Mouse (Mus musculus) thymus, adult 2 months (tissue): ENCODE data around the gene Gm10382. TPM values are rescaled to one million over a fixed set of nuclear protein-coding genes. Genes with fewer than 3 reads are reported as not detected.
A peak's percentile ranks its signal among the peaks of the same experiment; 100 is the strongest.
"Not testable (repeated sequence)": the region's sequence is repeated elsewhere in the genome, so short reads cannot be mapped to it uniquely, and the experiment has no call there.

Experiments used
- DNase-seq: peaks from one replicate; pipeline ENCODE4 v3.0.0; 2021
- H3K27ac ChIP-seq: fragments of 200-500 bp; 2 replicates; pipeline ENCODE4 v1.5.1; 2012; ENCODE audit warnings: low read length, control low read depth; ENCODE audit not compliant: control insufficient read depth, insufficient read depth
- H3K27me3 ChIP-seq: fragments of 200-500 bp; 2 replicates; pipeline ENCODE4 v1.6.1; 2012; ENCODE audit warnings: mild to moderate bottlenecking, low read length, moderate library complexity, mixed read lengths; ENCODE audit not compliant: control insufficient read depth, insufficient read depth
- H3K36me3 ChIP-seq: fragments of 200-500 bp; 2 replicates; pipeline ENCODE4 v1.6.1; 2012; ENCODE audit warnings: mild to moderate bottlenecking, low read length, moderate library complexity; ENCODE audit not compliant: control insufficient read depth, insufficient read depth
- H3K4me1 ChIP-seq: fragments of 200-500 bp; replicated peaks from 2 replicates; pipeline ENCODE4 v1.6.1; 2012; ENCODE audit warnings: low read length; ENCODE audit not compliant: control insufficient read depth, insufficient read depth
- H3K4me3 ChIP-seq: fragments of 200-500 bp; 2 replicates; pipeline ENCODE4 v1.5.1; 2012; ENCODE audit warnings: mild to moderate bottlenecking, low read length, control low read depth, moderate library complexity; ENCODE audit not compliant: control insufficient read depth, insufficient read depth
- CTCF ChIP-seq: fragments of 200-500 bp; IDR thresholded peaks from 2 replicates; pipeline ENCODE4 v1.5.1; 2012; ENCODE audit warnings: mild to moderate bottlenecking, control low read depth, low read length, moderate library complexity, borderline replicate concordance; ENCODE audit not compliant: control insufficient read depth, poor library complexity, insufficient read depth; ENCODE audit errors: extremely low read depth
- POLR2A ChIP-seq: fragments of 200-500 bp; IDR thresholded peaks from 2 replicates; pipeline ENCODE4 v1.6.1; 2012; ENCODE audit warnings: mild to moderate bottlenecking, low read length, control low read depth, moderate library complexity; ENCODE audit not compliant: control insufficient read depth, poor library complexity, insufficient read depth; ENCODE audit errors: extremely low read depth
- WGBS: fragments of 180-500 bp; shearing (Covaris S2); methylation state at CpG from one replicate; pipeline ENCODE4 v1.1.7; 2018; 5-methylcytosine and 5-hydroxymethylcytosine counted together
- polyA plus RNA-seq: library from polyadenylated mRNA; depleted of rRNA; stranded (reverse); fragments of >200 nt; gene quantifications from 2 replicates; pipeline ENCODE4 v1.2.3, GENCODE M21; 2012

Gm10382 gene
- polyA plus RNA-seq, 1 experiment = 0.18 TPM

DNA sequence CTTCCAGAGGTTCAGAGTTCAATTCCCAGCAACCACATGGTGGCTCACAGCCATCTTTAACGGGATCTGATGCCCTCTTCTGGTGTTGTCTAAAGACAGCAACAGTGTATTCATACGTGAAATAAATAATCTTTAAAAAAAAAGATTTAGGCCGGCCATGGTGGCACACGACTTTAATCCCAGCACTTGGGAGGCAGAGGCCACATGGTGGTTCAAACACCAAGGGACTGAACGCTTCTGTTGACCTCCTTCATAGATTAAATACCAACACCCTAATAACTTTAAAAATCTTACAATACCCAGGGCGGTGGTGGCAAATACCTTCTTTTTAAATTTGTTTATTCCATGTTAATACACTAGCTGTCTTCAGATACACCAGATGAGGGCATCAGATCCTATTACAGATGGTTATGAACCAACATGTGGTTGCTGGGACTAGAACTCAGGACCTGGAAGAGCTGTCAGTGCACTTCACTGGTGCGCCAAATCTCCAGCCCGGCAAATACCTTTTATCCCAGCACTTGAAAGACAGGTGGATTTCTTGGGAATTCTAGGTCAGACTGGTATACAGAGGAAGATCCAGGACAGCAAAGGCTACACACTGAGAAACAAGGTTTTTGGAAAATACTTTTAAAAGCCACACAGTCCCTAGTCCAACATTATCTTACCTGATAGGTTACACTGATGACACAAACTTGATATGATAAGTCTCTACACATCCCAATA, 3.7 kb upstream of the Gm10382 start:
- H3K4me3 ChIP-seq = no peak overlapping the region
- WGBS = 78% methylated on average over 8 of the region's 8 CpGs
- H3K36me3 ChIP-seq = peaks cover 20% of the 10 kb centered on the region
- no peak for DNase-seq
- no peaks in the 10 kb centered on the region for H3K27me3 ChIP-seq
- no peak overlapping the region for H3K27ac ChIP-seq
- TF ChIP-seq CTCF (no peak), POLR2A (no peak)
- peaks cover 2% of the 10 kb centered on the region for H3K4me1 ChIP-seq

GRCm38 (mm10) chr5:125387295-125387694, 1.8 kb upstream of the Gm10382 start:
- Histone ChIP-seq H3K36me3 (peaks cover 20% of the 10 kb centered on the region), H3K4me1 (peaks cover 13% of the 10 kb centered on the region)
- DNase-seq, H3K4me3 ChIP-seq, H3K27me3 ChIP-seq, H3K27ac ChIP-seq: not testable (repeated sequence)
- WGBS = 94% methylated on average over 5 of the region's 6 CpGs

DNA sequence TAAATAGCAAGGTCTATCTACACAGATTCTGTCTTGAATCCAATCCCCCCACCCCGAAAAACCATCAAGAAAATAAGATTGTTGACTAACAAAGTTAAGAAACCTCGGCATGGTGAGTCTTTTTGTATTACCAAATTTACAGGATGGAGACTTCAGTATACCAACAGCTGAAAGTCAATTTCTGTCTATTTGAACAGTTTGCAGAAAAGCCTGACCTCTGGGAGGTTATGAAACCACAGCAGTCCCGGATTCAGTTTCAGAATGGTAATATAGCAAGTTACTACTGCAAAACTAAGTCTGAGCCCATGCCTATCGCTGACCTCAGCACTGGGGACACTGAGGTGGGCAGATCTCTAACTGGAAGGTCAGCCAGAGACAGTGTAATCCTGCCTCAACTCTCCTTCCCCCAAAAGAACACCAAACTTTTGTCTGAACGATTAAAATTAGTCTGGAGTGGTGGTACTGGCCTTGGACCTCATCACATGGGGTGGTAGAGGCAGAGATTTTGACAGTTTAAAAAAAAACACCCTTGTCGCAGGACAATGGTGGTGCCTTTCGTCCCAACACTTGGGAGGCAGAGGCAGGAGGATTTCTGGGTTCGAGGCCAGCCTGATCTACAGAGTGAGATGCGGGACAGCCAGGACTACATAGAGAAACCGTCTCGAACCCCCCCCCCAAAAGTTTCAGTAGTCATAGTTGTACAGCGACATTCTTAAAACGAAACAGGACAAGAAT, 597 bp upstream of the Gm10382 start:
- TF ChIP-seq POLR2A = no peak
- TF ChIP-seq CTCF = no peak
- peak overlapping the region; percentile 95 for H3K4me3 ChIP-seq
- DNase-seq = no peak
- peaks cover 20% of the 10 kb centered on the region for H3K36me3 ChIP-seq
- no peak overlapping the region; the same call in 1 of the 2 replicates for H3K27ac ChIP-seq
- 8% methylated on average over 13 of the region's 13 CpGs for WGBS
- H3K27me3 ChIP-seq = no peaks in the 10 kb centered on the region
- peaks cover 16% of the 10 kb centered on the region for H3K4me1 ChIP-seq

DNA sequence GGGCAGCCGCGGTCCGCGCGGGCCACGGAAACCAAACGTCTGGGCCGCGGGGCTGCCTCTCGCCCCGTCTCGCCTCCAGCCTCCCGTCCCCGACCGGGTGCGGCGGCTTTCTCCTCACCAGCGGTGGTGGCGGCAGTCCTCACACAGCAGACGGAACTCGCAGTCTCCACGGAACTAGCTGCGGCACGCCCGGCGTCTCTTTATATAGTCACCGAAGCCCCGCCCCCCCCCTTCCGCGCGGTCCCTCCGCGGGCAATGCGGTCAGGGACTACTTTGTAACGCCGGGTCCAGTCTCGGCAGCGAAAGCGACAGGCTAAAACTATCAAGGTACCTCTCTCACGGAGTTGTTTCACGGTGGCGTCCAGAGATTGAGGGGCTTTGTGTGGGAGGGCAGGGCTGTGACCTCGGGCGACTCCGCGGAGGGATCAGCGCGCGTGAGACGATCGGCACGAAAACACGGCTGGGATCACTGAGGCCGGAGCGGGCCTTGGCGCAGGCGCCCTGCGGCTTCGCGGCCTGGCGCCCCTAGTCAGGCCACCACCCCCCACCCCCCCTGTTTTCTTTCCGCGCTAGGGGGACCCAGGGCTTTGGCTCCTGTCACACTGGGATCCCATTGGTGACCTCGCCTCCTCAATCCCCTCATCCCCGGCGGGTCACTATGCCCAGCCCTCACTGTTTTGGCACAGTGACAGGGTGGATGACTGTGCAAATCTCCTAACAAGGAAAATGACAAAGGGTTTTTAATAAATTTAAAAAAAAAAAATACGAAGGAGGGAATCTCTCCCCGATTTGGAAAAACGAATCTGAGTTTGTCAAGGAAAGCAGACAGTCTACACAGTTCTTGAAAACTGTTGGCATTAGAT, 688 bp downstream of the Gm10382 start, which contains the start of gene Ubc:
Gene Ubc (minus strand): TSS at position 624 of the 863 bp plus-strand sequence.
- peaks cover 25% of the 10 kb centered on the region for H3K4me1 ChIP-seq
- no peaks in the 10 kb centered on the region for H3K27me3 ChIP-seq
- H3K4me3 ChIP-seq = peak within 1 kb of the TSS; percentile 95
- WGBS = under 1% methylated on average over 68 of the region's 69 CpGs
- DNase-seq = peak; percentile 75
- H3K27ac ChIP-seq = peak within 1 kb of the TSS; percentile 80
- peak; percentile 100 for TF ChIP-seq POLR2A
- no peak for TF ChIP-seq CTCF
- peaks cover 13% of the 10 kb centered on the region for H3K36me3 ChIP-seq

- DNase-seq = no peak
- H3K4me1 ChIP-seq = peaks cover 25% of the 10 kb centered on the region
- peaks cover 1% of the 10 kb centered on the region for H3K36me3 ChIP-seq
- H3K27ac ChIP-seq = peak overlapping the region; percentile 66
- 78% methylated on average over 3 of the region's 3 CpGs for WGBS
- TF ChIP-seq CTCF = no peak
- H3K4me3 ChIP-seq = no peak overlapping the region
- H3K27me3 ChIP-seq = no peaks in the 10 kb centered on the region
Observed at GRCm38 (mm10) chr5:125390906-125391477, 1.9 kb downstream of the Gm10382 start.

GRCm38 (mm10) chr5:125391609-125392008, 2.5 kb downstream of the Gm10382 start:
- 24% methylated on average over 5 of the region's 5 CpGs for WGBS
- DNase-seq = peak; percentile 29
- Histone ChIP-seq H3K27ac (peak overlapping the region; percentile 90), H3K27me3 (no peaks in the 10 kb centered on the region), H3K36me3 (no peaks in the 10 kb centered on the region), H3K4me1 (peaks cover 25% of the 10 kb centered on the region), H3K4me3 (no peak overlapping the region)
- TF ChIP-seq POLR2A (no peak), CTCF (no peak)

- Histone ChIP-seq H3K27ac (peak overlapping the region; percentile 95; the same call in 1 of the 2 replicates), H3K4me1 (peaks cover 25% of the 10 kb centered on the region)
- WGBS = 93% methylated on average over 4 of the region's 4 CpGs
- DNase-seq, H3K27me3 ChIP-seq, H3K36me3 ChIP-seq, H3K4me3 ChIP-seq: not testable (repeated sequence)
Observed at GRCm38 (mm10) chr5:125392176-125392575, 3.1 kb downstream of the Gm10382 start.
